Mouse (Mus musculus): Measurements from ENCODE around the gene Wfdc5. TPM values are rescaled to one million over a fixed set of nuclear protein-coding genes. Genes with fewer than 3 reads are reported as not detected.
"Not testable (repeated sequence)": the region's sequence is repeated elsewhere in the genome, so short reads cannot be mapped to it uniquely, and the experiment has no call there.

Gene Wfdc5
- polyA plus RNA-seq, 1 experiment from 2014 or later: not detected

DNA sequence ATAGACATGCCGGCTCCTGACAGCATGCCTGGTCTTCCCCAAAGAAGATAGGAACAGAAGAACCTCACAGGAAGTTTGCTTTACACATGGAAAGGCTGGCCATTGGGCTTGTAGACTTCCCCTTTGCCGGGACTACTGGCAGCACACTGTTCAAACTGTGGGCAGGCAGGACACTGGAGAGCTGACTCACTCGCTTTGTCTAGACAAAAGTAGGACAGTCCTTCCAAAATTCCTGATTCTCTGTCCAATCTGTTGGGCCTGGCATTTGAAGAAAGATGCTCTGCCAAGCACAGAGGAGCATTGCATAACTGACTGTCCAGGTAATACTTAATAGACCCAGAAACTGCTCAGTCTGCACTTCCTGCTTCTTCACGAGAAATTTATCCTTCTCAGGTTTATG, 24.1 kb upstream of the Wfdc5 start:
- no peaks in the 10 kb centered on the region for H3K36me3 ChIP-seq (replicated peaks; ENCODE audit: insufficient read depth, low read length)
- no peak overlapping the region for H3K9ac ChIP-seq (replicated peaks)
- no peak for TF ChIP-seq CTCF (IDR thresholded peaks at IDR 0.05; ENCODE audit: low read depth)
- 43% methylated on average over 4 of the region's 4 CpGs for WGBS (ENCODE audit: insufficient replicate concordance)
- DNase-seq (no peak), ATAC-seq (no peak)
- H3K4me2 ChIP-seq (ENCODE audit: low read depth, low read length): no peak overlapping the region
- H3K27ac ChIP-seq (ENCODE audit: low read depth): no peak overlapping the region
- H3K4me1 ChIP-seq (ENCODE audit: insufficient read depth): no peaks in the 10 kb centered on the region
- H3K4me3 ChIP-seq (ENCODE audit: low read depth, low read length): no peak overlapping the region
- no peaks in the 10 kb centered on the region for H3K27me3 ChIP-seq (ENCODE audit: insufficient read depth, low read length)
- 0 out of 2 replicates have a peak, but pooled peaks cover 3% of the 10 kb centered on the region for H3K9me3 ChIP-seq (ENCODE audit: low read length)

- not testable (repeated sequence) for H3K27me3 ChIP-seq (ENCODE audit: insufficient read depth, low read length); H3K36me3 ChIP-seq (replicated peaks; ENCODE audit: insufficient read depth, low read length); H3K4me2 ChIP-seq (ENCODE audit: low read depth, low read length); H3K9me3 ChIP-seq (ENCODE audit: low read length); ATAC-seq; H3K27ac ChIP-seq (ENCODE audit: low read depth); H3K4me3 ChIP-seq (ENCODE audit: low read depth, low read length); DNase-seq; H3K9ac ChIP-seq (replicated peaks); H3K4me1 ChIP-seq (ENCODE audit: insufficient read depth)
- 87% methylated on average over 10 of the region's 10 CpGs for WGBS (ENCODE audit: insufficient replicate concordance)
Observed at GRCm38 (mm10) chr2:164206011-164206410, 23.5 kb upstream of the Wfdc5 start.

- H3K27me3 ChIP-seq (ENCODE audit: insufficient read depth, low read length): no peaks in the 10 kb centered on the region
- TF ChIP-seq CTCF (IDR thresholded peaks at IDR 0.05; ENCODE audit: low read depth) (no peak), EP300 (IDR thresholded peaks at IDR 0.05; ENCODE audit: low read depth) (no peak)
- DNase-seq: no peak
- no peaks in the 10 kb centered on the region for H3K36me3 ChIP-seq (replicated peaks; ENCODE audit: insufficient read depth, low read length)
- H3K4me3 ChIP-seq (ENCODE audit: low read depth, low read length): no peak within 1 kb of the TSS
- WGBS (ENCODE audit: insufficient replicate concordance): 71% methylated on average over 20 of the region's 20 CpGs
- no peak within 1 kb of the TSS for H3K9ac ChIP-seq (replicated peaks)
- no peak within 1 kb of the TSS for H3K4me2 ChIP-seq (ENCODE audit: low read depth, low read length)
- no peaks in the 10 kb centered on the region for H3K9me3 ChIP-seq (ENCODE audit: low read length)
- H3K4me1 ChIP-seq (ENCODE audit: insufficient read depth): no peaks in the 10 kb centered on the region
- no peak for ATAC-seq
- no peak within 1 kb of the TSS for H3K27ac ChIP-seq (ENCODE audit: low read depth)
Observed at GRCm38 (mm10) chr2:164199626-164200327, 17.2 kb upstream of the Wfdc5 start, which contains the start of gene Wfdc15a. Gene Wfdc15a, minus strand, starts transcription at chr2:164200130.

DNA sequence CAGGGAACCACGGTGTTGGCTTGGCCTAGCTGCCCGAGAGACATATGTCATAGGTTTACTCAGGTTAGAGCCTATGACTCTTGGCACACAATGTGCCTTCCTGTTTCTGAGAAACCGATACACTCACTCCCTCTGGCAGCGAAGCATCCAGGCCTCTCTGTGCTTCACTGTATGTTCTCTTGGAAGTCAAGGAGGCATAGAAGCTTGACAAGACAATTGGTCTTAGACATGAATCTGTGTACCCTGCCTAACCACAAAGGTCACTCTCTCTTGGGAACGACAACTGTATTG, 14.1 kb upstream of the Wfdc5 start:
- H3K27me3 ChIP-seq (ENCODE audit: insufficient read depth, low read length): no peaks in the 10 kb centered on the region
- H3K4me3 ChIP-seq (ENCODE audit: low read depth, low read length): no peak overlapping the region
- no peak for ATAC-seq
- no peaks in the 10 kb centered on the region for H3K36me3 ChIP-seq (replicated peaks; ENCODE audit: insufficient read depth, low read length)
- no peak for DNase-seq
- H3K27ac ChIP-seq (ENCODE audit: low read depth): no peak overlapping the region
- TF ChIP-seq CTCF (IDR thresholded peaks at IDR 0.05; ENCODE audit: low read depth) (no peak), EP300 (IDR thresholded peaks at IDR 0.05; ENCODE audit: low read depth) (no peak)
- H3K4me1 ChIP-seq (ENCODE audit: insufficient read depth): no peaks in the 10 kb centered on the region
- no peak overlapping the region for H3K9ac ChIP-seq (replicated peaks)
- H3K4me2 ChIP-seq (ENCODE audit: low read depth, low read length): no peak overlapping the region
- WGBS (ENCODE audit: insufficient replicate concordance): 78% methylated on average over 5 of the region's 5 CpGs
- no peaks in the 10 kb centered on the region for H3K9me3 ChIP-seq (ENCODE audit: low read length)

GRCm38 (mm10) chr2:164195971-164196699, 13.6 kb upstream of the Wfdc5 start:
- no peak for TF ChIP-seq CTCF (IDR thresholded peaks at IDR 0.05; ENCODE audit: low read depth)
- TF ChIP-seq EP300 (IDR thresholded peaks at IDR 0.05; ENCODE audit: low read depth): no peak
- Histone ChIP-seq H3K4me3 (ENCODE audit: low read depth, low read length) (no peak overlapping the region), H3K9ac (replicated peaks) (no peak overlapping the region), H3K27me3 (ENCODE audit: insufficient read depth, low read length) (no peaks in the 10 kb centered on the region), H3K4me2 (ENCODE audit: low read depth, low read length) (no peak overlapping the region), H3K27ac (ENCODE audit: low read depth) (no peak overlapping the region), H3K4me1 (ENCODE audit: insufficient read depth) (no peaks in the 10 kb centered on the region), H3K36me3 (replicated peaks; ENCODE audit: insufficient read depth, low read length) (no peaks in the 10 kb centered on the region), H3K9me3 (ENCODE audit: low read length) (no peaks in the 10 kb centered on the region)
- DNase-seq (no peak), ATAC-seq (no peak)
- WGBS (ENCODE audit: insufficient replicate concordance): 77% methylated on average over 5 of the region's 5 CpGs

DNA sequence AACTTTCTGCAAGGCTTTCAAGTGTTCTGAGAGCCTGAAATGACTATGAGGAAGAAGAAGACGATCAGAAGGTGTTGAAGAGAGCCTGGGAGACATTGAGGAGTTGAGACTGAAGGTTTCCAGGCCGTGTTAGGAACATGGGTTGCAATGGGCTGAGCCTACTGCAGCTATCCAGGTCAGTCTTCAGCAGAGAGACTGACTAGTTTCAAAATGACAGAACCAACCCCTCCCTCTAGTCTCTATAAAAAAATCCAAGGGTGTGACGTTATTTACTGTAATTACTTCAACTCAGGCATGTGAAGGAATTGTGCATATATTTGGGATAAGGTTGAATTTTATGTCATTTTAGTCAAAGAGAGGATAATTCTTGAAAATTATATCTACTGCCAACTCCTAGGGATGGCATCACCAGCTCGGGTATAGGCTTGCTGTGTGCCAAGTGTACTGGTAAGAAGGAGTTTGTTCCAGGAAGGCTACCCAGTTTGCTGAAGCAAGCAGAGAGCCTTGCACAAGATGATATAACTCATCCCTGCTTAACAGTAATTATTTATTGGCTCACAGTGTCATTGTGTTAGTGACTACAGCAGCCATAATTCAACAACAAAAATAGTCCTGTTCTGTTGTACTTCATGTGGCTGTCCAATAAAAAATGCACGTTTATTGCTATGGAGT, 12.6 kb upstream of the Wfdc5 start:
- no peak for TF ChIP-seq CTCF (IDR thresholded peaks at IDR 0.05; ENCODE audit: low read depth)
- no peak for TF ChIP-seq EP300 (IDR thresholded peaks at IDR 0.05; ENCODE audit: low read depth)
- Histone ChIP-seq H3K27me3 (ENCODE audit: insufficient read depth, low read length) (no peaks in the 10 kb centered on the region), H3K9me3 (ENCODE audit: low read length) (no peaks in the 10 kb centered on the region), H3K36me3 (replicated peaks; ENCODE audit: insufficient read depth, low read length) (no peaks in the 10 kb centered on the region), H3K4me2 (ENCODE audit: low read depth, low read length) (no peak overlapping the region), H3K27ac (ENCODE audit: low read depth) (no peak overlapping the region), H3K9ac (replicated peaks) (no peak overlapping the region), H3K4me1 (ENCODE audit: insufficient read depth) (no peaks in the 10 kb centered on the region), H3K4me3 (ENCODE audit: low read depth, low read length) (no peak overlapping the region)
- DNase-seq (no peak), ATAC-seq (no peak)
- 65% methylated on average over 5 of the region's 5 CpGs for WGBS (ENCODE audit: insufficient replicate concordance)

Data from liver, postnatal 0 days (tissue).